Mouse (Mus musculus) thymus, adult 2 months (tissue): ENCODE data around the gene Nfya.

Source experiments
- CTCF ChIP-seq: fragments of 200-500 bp; IDR thresholded peaks from 2 replicates; pipeline ENCODE4 v1.5.1; 2012; ENCODE audit warnings: mild to moderate bottlenecking, control low read depth, low read length, moderate library complexity, borderline replicate concordance; ENCODE audit not compliant: control insufficient read depth, poor library complexity, insufficient read depth; ENCODE audit errors: extremely low read depth
- POLR2A ChIP-seq: fragments of 200-500 bp; IDR thresholded peaks from 2 replicates; pipeline ENCODE4 v1.6.1; 2012; ENCODE audit warnings: mild to moderate bottlenecking, low read length, control low read depth, moderate library complexity; ENCODE audit not compliant: control insufficient read depth, poor library complexity, insufficient read depth; ENCODE audit errors: extremely low read depth

- TF ChIP-seq POLR2A (no peak), CTCF (no peak)
These were observed 8.0 kb downstream of the Nfya start for GRCm38 (mm10) chr17:48401710-48402109.
